Mouse (Mus musculus) thymus, postnatal 25 days (tissue): ENCODE results near the gene Slc35b2.

Experiments
- DNase-seq: peaks from one replicate; pipeline ENCODE4 v3.0.0; 2022

Slc35b2 gene

DNA sequence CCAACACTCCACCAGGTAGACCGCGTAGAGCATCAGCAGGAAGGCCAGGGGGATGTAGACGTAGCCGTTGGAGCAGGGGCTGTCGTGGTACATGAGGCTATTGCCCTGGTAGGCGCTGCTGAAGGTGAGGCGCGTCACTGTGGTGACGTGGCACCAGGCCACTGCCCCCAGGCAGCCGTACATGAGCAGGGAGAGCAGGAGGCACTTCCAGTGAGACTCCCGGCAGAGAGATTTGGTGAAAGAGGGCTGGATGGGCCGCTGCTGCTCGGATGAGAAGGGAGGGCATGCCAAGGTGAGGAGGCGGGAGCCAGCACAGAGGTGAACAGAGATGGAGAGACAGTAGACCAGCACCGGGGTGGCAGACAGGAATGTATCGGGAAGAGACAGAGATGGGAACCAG lies 16.7 kb upstream of the Slc35b2 start:
- DNase-seq, result no peak

DNA sequence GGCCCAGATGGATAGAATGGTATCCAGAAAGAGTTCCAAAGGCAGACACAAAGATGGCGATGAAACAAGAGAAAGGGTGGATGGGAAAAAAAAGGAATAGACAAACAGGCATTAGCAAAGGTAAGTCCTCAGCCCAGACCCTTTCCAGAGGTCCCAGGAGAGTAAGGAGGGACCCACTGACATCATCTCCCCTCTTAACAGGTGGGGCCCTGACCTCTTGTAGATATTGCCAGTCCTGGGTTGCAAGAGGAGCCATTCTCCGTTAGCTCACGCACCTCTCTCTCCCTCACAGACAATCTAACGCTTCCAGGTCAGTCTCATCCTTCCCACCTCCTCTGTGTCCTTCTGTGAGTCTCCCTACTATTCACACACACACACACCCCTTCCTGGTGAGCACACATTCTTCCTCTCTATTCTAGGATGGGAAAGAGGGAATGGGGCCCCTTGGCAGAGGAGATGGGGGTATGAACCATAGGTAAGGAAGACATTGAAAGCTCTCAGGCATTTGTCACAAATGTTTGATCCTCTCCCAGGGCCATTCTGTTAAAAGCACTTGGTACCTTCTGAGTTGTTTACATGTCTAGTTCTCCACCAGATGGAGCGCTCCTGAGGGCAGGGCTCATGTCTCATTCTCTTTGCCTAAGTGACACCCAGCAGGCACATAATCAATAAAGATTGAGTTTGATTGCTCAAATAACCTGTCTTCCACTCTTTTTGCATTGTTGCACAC lies 16.0 kb upstream of the Slc35b2 start:
- no peak for DNase-seq

DNA sequence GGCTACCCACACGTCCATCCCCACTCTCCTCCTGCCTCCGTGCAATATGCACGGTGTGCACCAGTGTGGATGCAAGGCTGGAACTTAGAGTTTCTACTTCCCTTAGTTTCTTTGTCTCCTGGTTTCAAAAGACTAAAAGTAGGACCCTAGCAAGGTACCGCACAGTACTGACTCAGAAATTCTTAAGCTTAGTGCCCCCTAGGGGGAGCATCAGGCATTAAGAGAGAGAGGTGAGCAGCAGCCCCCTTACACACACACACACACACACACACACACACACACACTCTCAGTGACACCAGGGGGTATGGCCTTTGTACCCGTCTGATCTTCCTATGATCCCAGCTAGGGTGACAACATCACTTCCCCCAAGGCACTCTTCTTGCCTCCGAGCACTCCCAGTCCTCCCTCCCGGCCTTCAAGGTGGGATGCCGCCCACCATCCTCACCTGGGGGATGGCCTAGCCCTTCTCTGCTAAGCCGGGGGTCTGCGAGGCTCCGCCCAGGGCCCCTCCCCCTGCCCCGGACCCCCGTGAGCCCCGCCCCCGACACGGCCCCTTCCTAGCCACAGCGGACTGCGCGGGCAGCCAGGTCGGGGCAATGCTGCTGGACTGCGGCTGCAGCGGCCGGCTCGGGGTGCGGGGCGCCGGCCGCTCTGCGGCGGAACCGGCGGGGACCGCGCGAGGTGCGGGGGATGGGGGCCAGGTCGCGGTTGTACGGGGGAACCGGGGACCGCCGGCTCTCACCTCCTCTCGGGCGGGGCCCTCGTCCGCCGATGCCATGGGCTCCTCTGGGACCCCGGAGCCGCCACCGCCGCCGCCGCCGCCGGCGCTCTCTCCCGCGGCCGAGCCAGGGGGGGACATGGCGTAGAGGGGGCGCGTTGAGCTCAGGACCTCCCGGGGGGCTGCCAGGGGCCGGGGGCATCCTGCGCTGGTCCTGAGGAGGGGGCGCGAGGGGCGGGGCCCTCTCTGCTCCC lies 14.8 kb upstream of the Slc35b2 start:
- DNase-seq, result peak; percentile 65

DNA sequence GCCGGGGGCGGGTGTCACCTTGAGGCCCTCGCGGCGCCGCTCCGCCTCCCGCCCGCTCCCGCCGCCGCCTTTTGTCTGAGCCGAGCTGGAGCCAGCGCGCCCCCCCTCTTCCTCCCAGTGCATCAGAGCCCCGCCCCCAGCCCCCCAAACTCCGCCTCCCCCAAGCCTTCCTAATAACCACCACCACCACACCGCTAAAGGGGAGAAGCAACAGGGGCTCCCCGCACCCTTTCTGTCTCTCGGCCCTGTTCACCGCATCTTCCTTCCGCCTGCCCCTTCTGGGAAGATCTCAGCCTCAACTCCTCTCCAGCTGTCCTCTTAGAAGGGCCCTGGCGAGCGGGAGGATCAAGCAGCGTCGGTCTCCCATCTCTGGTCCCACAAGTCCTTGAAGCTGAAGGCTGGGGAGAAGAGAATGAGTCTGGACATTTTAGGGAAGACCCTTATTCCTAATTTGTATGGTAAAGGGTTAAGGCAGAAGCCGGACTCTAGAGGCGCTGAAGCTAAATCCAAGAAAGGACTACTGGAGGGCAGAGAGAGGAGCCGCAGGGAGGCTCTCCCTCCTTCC lies 14.0 kb upstream of the Slc35b2 start, which contains the start of gene Tmem151b:
Gene Tmem151b (minus strand): TSS at position 61 of the 565 bp plus-strand sequence.
- DNase-seq, result peak; percentile 62

DNA sequence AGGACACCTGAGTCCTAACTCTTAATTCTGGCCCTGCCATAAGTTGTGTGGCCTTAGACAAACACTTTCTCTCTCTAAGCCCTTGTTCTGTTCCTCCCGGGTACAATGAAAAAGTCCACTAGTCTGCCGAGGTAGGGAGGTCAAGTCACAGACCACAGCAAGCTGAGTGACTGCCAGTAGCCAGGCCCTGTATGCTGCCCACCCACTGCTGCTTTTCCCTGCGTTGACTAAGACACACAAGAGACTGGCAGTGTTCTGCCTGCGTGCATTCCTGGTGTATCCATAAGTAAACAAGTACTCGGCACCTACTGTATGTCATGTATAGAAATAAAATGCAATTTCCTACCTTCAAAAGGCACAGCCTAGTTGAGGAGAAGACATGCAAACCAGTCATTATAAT lies 13.4 kb upstream of the Slc35b2 start:
- no peak for DNase-seq

DNA sequence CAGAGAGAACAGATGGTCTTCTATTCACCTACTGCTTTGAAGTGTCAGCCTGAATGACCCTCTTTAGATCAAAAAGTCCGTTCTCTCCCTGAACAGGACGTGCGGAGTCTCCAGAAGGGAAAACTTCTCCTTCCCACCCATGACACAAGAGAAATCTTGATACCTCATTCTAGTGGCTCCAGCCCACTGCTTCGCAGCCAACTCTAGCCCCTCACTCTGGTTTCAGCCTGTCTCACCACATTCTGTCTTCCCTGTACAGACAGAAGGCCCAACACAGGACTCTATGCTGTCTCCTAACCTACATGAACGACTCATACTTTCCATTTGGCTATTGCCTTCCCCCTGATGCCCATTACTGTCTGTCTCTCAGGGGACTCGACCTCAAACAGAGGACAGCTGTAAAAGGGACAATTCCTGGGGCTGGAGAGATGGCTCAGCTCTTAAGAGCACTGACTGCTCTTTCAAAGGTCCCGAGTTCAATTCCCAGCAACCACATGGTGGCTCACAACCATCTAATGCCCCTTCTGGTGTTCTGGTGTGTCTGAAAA lies 12.4 kb upstream of the Slc35b2 start:
- DNase-seq, result no peak

DNA sequence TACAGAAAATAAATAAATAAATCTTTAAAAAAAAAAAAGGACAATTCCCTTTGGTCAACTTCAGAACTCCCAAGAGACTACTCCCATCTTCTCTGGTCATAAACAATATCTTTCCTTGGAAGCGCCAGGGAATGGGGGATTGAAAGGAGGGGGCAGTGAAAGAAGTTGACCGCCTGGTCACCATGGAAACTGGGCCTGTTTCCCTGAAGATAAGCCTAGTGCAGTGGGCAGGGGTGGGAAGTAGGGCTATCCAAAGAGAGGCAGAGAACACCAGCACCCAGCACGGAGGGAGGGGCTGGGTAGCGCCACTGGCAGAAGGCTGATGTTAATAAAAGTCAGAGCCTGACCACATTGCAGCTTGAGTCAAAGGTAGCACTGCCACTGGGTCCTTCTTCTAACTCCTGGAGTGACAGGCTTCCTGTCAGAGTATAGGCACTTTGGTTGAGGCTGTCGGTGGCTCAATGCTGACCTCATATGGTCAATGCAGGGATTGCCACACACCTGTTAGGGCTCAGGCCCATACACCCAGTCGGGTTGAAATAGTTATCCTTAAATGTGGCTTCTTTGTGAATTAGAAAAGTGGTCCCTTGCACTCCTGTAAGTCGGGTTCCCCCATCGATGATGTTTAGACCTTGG lies 11.7 kb upstream of the Slc35b2 start:
- DNase-seq, result peak; percentile 91

DNA sequence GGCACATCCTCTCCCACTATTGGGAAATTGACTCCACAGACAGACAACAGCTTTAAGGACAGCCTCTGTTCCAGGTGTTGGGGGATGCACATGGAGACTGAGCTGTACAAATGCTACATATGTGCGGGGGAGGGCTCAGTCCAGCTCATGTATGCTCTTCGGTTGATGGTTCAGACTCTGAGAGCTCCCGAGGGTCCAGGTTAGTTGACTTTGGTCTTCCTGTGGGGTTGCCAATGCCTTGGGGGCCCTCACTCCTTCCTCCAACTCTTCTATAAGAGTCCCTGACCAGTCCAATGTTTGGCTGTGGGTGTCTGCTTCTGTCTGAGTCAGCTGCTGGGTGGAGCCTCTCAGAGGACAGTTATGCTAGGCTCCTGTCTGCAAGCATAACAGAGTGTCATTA lies 10.6 kb upstream of the Slc35b2 start:
- no peak for DNase-seq

DNA sequence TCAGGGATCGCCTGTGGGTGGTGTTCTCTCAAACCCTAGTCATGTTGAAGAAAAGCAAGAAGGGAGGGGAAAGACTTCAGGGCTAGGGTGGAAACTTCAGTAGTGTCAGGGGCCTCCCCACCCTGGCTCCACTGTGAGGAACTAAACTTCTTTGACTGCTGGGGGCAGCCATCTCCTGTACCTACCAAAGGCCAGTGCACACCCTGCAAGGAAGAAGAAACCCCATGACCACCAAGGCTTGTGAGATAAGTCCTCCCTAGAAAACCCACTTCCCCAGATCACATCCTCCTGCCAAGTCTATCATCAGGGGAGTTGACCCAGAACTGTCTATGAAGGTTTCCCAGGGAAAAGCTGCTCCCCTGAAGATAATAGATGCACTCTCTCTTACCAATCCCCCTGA lies 9.3 kb upstream of the Slc35b2 start:
- no peak for DNase-seq

DNA sequence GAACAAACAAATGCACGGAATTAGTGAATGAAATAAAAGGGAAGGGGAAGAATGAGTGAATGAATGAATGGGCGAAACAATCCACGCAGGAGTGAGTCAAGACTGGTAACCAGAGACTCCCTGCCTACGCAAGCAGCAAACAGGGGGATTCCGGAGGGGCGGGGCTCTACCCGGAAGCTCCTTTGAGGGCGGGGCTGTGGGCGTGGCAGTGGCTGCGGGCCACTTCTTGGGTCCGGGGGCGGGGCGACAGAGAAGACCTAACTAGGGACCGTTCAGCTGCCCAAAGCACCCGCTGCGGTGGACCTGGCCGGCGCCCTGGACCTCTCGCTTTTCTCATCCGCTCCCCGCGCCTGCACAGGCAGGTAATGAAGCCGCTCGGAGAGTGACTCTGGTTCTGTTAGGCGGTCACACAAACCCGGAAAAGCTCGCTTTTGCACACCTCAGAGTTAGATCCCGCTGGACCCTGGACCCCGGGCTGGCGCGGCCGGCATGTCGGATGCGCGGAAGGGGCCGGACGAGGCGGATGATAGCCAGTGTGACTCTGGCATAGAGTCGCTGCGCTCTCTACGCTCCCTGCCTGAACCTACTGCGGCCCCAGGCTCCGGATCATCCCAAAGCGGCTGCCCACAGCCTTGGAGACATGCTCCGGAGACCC lies 8.1 kb upstream of the Slc35b2 start, which contains the start of gene Nfkbie:
Gene Nfkbie (plus strand): TSS at position 252 of the 655 bp plus-strand sequence.
- peak; percentile 99 for DNase-seq

DNA sequence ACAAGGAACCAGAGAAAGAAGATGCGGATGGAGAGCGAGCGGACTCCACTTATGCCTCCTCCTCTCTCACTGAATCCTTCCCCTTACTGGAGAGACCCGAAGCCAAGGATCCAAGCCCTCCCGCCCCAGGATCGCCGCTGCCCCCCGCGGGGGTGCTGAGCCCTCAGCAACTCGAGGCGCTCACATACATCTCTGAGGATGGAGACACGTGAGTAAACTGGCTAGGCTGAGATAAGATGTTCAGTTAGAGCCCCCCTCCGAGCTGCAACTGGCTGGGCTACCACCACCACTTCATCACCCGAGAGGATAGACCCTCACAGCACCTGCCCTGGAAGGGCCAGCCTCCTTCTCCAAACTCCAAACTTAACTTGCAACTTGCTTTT lies 7.6 kb upstream of the Slc35b2 start:
- no peak for DNase-seq

DNA sequence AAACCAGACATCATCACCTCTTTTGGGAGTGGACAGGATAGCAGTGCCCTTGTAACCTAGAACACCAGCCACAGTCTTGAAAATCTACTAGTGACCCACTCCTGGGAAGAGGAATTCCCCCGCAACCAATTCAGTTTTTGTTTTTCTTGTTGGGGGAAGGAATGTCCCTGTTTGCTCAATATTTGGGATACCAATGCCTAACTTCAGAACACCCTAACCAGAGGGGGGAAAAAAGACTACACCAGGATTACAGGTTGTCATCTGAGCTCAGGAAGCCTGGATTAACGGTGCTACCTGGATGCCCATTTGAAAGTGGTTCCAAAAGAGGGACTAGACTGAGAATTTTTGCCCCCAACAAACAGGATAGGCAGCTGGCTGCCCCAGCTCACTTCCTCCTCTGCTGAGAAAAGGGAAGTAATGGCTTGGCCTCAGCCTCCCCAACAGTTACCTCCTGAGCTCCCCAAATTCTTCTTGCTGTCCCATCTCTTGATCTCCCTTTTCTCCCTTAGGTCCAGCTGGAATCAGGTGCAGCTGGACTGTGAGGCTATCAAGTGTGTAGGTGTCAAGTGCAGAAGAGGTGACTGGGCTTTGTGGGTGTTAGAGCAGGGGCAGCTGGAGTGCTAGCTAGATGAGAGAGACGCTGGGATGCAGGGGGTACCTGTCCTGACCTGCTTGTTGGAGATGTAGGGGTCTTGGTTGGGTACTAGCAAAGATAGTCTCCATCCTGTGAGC lies 7.0 kb upstream of the Slc35b2 start:
- peak; percentile 48 for DNase-seq

DNA sequence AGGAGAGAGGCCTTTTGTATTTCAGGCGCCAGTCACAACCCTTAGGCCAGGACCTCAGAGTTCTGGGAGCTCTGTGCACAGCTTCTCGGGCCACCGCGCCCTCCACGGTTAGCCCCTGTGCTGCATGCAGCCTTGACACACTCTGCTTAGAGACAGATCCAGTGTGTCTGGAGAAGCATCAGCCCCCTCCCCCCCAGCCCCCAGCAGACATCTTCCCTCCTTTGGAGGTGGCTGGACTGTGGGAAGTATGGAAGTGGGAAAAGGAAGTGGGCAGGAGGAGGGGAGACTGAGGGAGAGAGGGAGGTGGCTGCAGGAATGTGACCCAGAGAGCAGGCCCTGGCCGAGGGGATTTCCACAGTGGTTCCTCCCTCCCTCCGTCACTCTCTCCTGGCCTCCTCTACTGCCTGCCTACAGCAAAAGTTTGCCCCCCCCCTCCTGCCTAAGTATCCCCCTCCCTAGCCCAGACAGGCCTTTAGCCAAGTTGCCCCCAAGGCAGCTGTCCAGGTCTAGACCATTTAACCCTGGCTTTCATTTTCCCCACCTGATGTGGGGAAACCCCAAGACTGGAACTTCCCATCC lies 6.3 kb upstream of the Slc35b2 start:
- peak; percentile 56 for DNase-seq

DNA sequence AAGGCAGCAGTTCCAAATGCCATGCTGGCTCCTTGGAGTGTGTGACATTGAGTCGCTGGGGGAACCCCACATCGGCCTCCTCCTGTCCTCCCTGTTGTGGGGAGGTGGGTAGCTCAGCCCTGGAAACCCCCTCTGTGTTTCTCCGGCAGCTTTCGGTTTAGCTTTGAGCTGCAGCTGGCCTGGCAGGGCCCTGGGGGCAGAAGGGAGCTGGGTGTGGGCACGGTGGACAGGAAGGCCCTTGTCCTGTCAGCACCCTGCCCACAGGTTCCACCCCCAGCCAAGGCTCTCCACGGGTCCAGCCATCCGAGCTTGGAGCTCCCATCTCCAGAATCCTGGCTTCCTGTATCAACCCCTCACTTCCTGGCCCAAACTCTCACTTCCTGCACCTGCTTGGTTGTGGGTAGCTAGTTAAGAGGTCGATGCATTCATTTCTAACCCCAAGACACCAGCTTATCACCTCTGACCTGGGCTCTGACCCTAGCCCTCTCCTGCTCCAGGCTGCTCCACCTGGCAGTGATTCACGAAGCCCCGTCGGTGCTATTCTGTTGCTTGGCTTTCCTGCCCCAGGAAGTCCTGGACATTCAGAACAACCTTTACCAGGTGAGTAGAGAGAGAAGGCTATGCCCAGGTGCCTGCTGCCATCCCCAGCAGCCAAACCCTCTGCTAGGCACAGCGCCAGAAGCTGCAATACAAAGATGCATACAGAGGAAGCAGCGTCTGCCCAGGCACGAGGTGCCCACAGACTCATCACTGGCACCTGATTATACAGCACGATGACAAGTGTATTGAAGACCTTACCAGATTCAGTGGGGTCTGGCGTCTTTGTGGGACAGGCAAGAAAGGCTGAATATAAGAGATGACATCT lies 5.4 kb upstream of the Slc35b2 start:
- DNase-seq, result peak; percentile 58

DNA sequence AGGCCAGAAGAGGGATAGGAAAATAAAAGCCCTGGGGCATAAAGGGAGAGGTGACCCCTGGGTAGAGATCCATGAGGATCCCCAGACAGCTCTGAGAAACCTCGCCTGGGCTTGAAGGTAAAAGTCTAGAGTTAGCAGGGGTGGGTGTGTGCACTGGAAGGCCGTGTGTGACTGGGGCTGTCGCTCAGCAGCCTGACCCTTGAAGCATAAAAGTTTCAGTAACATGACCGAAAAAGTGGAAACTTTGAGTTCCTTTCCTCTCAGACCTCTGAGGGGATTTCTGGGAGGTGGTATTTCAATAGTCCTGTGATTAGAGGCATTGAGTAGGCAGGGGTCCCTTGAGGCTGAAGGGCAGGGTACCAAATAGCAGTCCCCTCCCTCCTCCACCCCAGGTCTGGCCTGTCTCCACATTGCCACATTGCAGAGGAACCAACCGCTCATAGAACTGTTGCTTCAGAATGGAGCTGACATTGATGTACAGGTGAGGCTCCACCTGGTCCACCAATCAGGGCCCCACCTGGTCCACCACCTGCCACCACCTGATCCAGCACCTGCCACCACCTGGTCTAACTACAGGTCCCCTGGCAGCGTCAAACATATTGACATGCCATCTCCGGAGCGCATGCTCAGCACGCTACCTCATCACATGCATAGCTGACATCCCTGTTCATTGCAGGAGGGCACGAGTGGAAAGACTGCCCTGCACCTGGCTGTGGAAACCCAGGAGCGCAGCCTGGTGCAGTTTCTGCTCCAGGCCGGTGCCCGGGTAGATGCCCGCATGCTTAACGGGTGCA lies 3.7 kb upstream of the Slc35b2 start:
- no peak for DNase-seq

DNA sequence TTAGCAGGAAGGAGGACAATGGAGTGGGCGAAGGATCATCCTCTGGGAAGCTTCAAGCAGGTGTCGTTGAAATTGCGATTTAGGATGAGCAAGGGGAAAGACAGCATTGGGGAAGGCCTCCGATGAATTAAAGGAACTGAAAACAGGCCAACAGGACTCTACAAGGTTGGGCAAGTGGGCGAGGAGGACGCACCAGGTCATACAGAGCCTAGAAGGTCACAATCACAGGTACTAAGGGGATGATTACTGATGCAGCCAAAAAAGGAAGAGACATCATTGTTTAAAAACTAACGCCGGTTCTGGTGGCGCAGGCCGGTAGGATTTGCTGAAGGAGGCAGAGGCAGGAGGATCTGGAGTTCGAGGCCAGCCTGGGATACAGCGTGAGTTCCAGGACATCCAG lies 458 bp upstream of the Slc35b2 start:
- no peak for DNase-seq

DNA sequence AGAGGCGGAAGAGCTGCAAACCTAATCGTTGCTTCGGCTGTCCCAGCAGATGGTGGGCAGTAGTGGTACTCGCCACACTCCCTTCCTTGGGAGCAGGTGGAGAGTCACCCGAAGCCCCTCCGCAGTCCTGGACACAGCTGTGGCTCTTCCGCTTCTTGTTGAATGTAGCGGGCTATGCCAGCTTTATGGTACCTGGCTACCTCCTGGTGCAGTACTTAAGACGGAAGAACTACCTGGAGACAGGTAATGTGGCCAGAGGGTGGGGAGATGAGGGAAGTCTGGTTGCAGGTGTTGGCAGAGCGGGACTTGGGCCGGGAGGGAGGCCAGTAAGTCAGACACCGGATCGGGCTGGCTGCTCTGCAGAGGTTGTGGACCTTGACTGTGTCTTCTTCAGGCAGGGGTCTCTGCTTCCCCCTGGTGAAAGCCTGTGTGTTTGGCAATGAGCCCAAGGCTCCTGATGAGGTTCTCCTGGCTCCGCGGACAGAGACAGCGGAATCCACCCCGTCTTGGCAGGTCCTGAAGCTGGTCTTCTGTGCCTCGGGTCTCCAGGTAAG lies 934 bp downstream of the Slc35b2 start:
- no peak for DNase-seq

DNA sequence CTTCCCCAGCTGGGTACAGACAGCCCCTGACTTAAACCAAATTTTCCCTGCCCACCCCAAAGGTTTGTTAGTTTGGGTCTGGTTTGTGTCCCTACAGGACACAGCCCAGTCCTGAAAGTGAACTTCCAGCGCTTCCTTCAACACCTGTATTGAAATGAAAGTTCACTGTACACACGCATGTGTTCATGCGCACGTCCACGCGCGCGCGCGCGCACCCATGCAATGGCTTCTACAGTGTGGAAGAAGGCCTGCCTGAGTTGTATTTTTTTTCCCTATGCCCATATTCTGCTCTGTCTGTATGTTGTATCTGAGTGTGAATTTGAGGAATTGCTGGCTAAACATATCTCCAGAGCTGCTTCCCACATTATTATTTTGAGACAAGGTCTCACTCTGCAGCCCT lies 1.4 kb downstream of the Slc35b2 start:
- no peak for DNase-seq

DNA sequence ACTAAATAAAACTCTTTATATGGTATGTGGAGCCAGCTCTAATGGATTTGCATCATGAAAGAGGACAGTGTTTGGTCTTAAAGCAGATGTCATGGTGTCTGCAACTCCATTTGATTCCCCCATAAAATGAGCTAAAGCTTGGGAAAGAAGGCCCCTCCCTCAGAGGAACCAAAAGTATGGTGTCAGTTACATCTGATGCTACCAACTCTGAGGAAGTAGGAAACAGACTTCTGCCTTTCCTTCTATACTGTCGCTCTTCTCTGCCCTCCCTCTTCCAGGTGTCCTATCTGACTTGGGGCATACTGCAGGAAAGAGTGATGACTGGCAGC lies 2.3 kb downstream of the Slc35b2 start:
- DNase-seq, result no peak
